Mouse (Mus musculus) bone marrow, adult 2 months (tissue): ENCODE results near the gene Nr2c1.

ENCODE experiments used
- CTCF ChIP-seq: fragments of 200-500 bp; IDR thresholded peaks from 2 replicates; pipeline ENCODE4 v1.5.1; 2011; ENCODE audit warnings: low read length, control low read depth; ENCODE audit not compliant: control insufficient read depth, insufficient read depth
- POLR2A ChIP-seq: fragments of 200-500 bp; IDR thresholded peaks from 2 replicates; pipeline ENCODE4 v1.6.1; 2011; ENCODE audit warnings: low read depth, mild to moderate bottlenecking, control low read depth, low read length, borderline replicate concordance; ENCODE audit not compliant: control insufficient read depth

- TF ChIP-seq POLR2A (no peak), CTCF (no peak)
Measured at GRCm38 (mm10) chr10:94107168-94107567, 40.7 kb upstream of the Nr2c1 start.
